Mouse (Mus musculus) hindbrain, embryonic 15.5 days (tissue): ENCODE measurements at regions not wholly inside any gene's neighbourhood (a gene's known extent, or its start where the extent isn't known, plus 50 kb on each side); places are given as distances from the start of the nearest gene placed in this dataset.

ENCODE experiments used
- ATAC-seq: fragments of 200-750 bp; cut with Nextera tagmentation; 2 replicates; pipeline ENCODE4 v1.8.0; 2017; ENCODE audit warnings: low read depth, moderate number of reproducible peaks, moderate TSS enrichment; ENCODE audit not compliant: low FRiP score
- H3K27ac ChIP-seq: fragments of 300-500 bp; sonication (generic); replicated peaks from 2 replicates; pipeline ENCODE4 v1.5.1; 2015; ENCODE audit warnings: mild to moderate bottlenecking, inconsistent platforms
- H3K27me3 ChIP-seq: fragments of 300-500 bp; sonication (generic); 2 replicates; pipeline ENCODE4 v1.6.1; 2015; ENCODE audit warnings: control low read depth, inconsistent platforms
- H3K36me3 ChIP-seq: fragments of 300-500 bp; sonication (generic); 2 replicates; pipeline ENCODE4 v1.6.1; 2015; ENCODE audit warnings: control low read depth, inconsistent platforms
- H3K4me1 ChIP-seq: fragments of 300-500 bp; sonication (generic); replicated peaks from 2 replicates; pipeline ENCODE4 v1.6.1; 2015; ENCODE audit warnings: control low read depth, inconsistent platforms
- H3K4me2 ChIP-seq: fragments of 300-500 bp; sonication (generic); 2 replicates; pipeline ENCODE4 v1.6.1; 2015; ENCODE audit warnings: moderate library complexity, mild to moderate bottlenecking, inconsistent platforms
- H3K4me3 ChIP-seq: fragments of 300-500 bp; sonication (generic); 2 replicates; pipeline ENCODE4 v1.5.1; 2015; ENCODE audit warnings: mild to moderate bottlenecking, inconsistent platforms
- H3K9ac ChIP-seq: fragments of 300-500 bp; sonication (generic); 2 replicates; pipeline ENCODE4 v1.6.1; 2015; ENCODE audit warnings: inconsistent platforms
- H3K9me3 ChIP-seq: fragments of 300-500 bp; sonication (generic); 2 replicates; pipeline ENCODE4 v1.6.1; 2016; ENCODE audit warnings: control low read depth, inconsistent platforms
- WGBS: fragments of 180-500 bp; shearing (Covaris S2); methylation state at CpG from one replicate; pipeline ENCODE4 v1.1.7; 2015; 5-methylcytosine and 5-hydroxymethylcytosine counted together

DNA sequence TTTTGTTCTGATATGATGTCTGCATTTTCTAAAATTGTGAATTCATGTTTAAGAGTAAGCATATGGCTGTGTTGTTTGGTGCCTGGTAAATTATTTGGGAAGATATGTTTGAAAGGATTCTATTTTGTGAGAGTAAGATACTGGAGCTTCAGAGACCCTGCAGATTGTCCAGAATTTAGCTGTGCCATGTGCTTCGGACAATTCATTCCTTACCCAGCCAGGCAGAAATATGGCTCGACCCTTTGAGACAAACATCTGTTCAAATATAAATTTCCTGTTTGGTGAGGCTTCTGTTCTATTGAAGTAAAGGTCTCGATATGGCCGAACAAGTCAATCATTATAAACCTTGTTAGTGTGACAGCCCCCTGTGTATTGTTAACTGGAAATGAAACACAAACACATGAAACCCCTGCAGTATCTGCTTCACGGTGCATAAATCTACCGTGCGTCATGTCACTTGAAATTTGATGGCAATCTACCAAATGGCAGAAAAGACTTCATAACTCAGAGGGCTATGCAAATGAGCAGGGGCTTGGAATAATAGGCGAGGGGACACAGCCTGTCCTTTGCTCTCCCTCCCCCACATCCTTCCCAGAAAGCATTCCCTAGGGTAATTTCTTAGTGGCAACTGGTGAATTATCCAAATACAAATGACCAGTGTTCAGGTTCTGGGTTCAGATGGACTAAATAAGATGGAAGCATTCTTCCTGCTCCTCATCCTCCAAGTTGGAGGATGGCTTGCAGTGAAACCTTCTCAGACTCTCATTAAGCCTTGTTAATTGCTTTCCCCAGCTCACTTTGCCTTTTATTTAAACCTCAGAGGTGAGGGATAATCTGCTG is 61.8 kb downstream of the Adcyap1 start:
- 6% methylated on average over 8 of the region's 8 CpGs for WGBS
- Histone ChIP-seq H3K4me3 (no peak overlapping the region), H3K9ac (no peak overlapping the region), H3K4me1 (peaks cover 9% of the 10 kb centered on the region), H3K9me3 (no peaks in the 10 kb centered on the region), H3K36me3 (no peaks in the 10 kb centered on the region), H3K4me2 (peak overlapping the region; percentile 2; the same call in 1 of the 2 replicates), H3K27ac (no peak overlapping the region; the same call in 1 of the 2 replicates), H3K27me3 (no peaks in the 10 kb centered on the region)
- peak; percentile 72 for ATAC-seq

GRCm38 (mm10) chr17:93261206-93261504 is 62.3 kb downstream of the Adcyap1 start:
- Histone ChIP-seq H3K9me3 (no peaks in the 10 kb centered on the region), H3K4me2 (no peak overlapping the region), H3K27ac (no peak overlapping the region), H3K4me1 (peaks cover 9% of the 10 kb centered on the region), H3K9ac (no peak overlapping the region), H3K27me3 (no peaks in the 10 kb centered on the region), H3K4me3 (no peak overlapping the region), H3K36me3 (no peaks in the 10 kb centered on the region)
- peak; percentile 30; the same call in 1 of the 2 replicates for ATAC-seq
- WGBS, result 78% methylated on average over 1 of the region's 1 CpGs

DNA sequence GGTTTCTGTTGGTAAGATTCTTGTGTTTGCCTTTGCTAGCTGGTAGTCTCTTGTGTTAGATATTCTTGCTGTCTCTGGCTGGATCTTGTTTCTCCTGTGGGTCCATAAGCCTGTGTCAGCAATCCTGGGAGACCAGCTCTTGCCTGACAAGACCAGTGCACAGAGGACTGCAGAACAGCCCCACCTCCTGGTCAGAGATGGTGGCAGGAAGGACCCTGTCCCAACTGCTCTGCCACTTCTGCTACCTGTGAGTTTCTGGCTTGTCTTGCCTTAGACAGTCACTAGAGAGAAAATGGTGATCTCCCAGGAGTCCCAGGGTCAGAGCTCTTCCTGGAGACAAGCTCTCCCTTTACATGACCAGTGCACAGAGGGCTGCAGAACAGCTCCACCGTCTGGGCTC is 107.3 kb downstream of the Adcyap1 start:
- H3K4me3 ChIP-seq, result no peak overlapping the region
- no peaks in the 10 kb centered on the region for H3K36me3 ChIP-seq
- no peak overlapping the region for H3K4me2 ChIP-seq
- H3K27ac ChIP-seq, result no peak overlapping the region
- no peaks in the 10 kb centered on the region for H3K9me3 ChIP-seq
- 12% methylated on average over 1 of the region's 1 CpGs for WGBS
- ATAC-seq, result no peak
- H3K9ac ChIP-seq, result no peak overlapping the region
- 0 out of 2 replicates have a peak, but pooled peaks cover 3% of the 10 kb centered on the region for H3K27me3 ChIP-seq
- no peaks in the 10 kb centered on the region for H3K4me1 ChIP-seq

- Histone ChIP-seq H3K9me3 (no peaks in the 10 kb centered on the region), H3K27ac (no peak overlapping the region), H3K36me3 (no peaks in the 10 kb centered on the region), H3K4me3 (no peak overlapping the region), H3K9ac (no peak overlapping the region), H3K27me3 (0 out of 2 replicates have a peak, but pooled peaks cover 3% of the 10 kb centered on the region), H3K4me1 (peaks cover 6% of the 10 kb centered on the region), H3K4me2 (no peak overlapping the region)
- WGBS, result 21% methylated on average over 4 of the region's 4 CpGs
- no peak for ATAC-seq
These were observed 113.3 kb downstream of the Adcyap1 start for GRCm38 (mm10) chr17:93312139-93312538.

DNA sequence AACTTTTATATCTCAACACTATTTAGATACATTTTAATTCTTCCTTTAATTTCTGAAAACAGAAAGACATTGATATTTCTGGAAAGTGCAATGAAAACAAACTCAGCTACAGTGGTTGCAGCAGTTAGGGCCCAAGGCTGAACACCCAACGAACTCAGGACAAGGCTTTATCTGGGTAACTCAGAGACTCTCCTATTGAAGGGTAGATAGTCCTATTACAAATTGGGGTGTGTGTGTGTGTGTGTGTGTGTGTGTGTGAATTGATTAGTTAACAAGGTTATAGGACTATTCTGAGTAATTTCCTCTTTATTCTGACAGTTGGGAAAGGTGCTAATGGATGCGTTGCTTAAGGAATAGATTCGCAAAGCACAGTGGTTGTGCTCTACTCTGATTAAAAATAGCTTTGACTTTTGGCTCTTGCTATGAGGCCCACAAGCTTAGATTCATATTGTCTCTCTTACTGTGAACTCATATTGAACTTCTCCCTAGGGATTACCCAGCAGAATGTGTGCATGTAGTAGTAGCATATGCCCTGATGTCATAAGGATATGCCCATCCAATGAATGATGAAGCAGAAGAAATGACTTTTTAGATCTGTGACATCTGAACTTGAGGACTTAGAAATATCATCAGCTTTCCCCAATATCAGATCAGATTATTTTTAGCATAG is 114.0 kb downstream of the Adcyap1 start:
- H3K4me3 ChIP-seq, result no peak overlapping the region
- H3K9ac ChIP-seq, result no peak overlapping the region
- no peak overlapping the region for H3K4me2 ChIP-seq
- H3K36me3 ChIP-seq, result no peaks in the 10 kb centered on the region
- H3K27ac ChIP-seq, result no peak overlapping the region
- H3K4me1 ChIP-seq, result peaks cover 6% of the 10 kb centered on the region
- ATAC-seq, result peak; percentile 68; the same call in 1 of the 2 replicates
- H3K27me3 ChIP-seq, result 0 out of 2 replicates have a peak, but pooled peaks cover 3% of the 10 kb centered on the region
- WGBS, result 33% methylated on average over 3 of the region's 3 CpGs
- no peaks in the 10 kb centered on the region for H3K9me3 ChIP-seq

DNA sequence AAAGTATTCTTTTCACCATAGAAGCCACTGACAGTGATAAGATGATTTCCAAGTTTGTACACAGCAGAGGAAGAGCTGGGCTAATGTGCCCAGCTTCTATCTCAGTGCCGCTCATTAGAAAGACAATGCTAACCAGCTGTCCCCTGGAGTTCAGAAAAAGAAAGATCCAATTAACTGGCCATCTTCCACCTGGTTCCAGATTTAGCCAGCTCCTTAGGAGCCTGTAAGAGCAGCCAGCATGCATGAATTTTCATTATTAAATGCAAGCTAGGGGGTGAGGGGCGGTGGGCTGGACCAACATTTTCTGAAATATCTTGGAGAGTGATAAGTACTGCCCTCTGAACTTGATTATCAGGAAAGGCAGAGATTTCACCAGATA is 114.5 kb downstream of the Adcyap1 start:
- Histone ChIP-seq H3K27ac (no peak overlapping the region), H3K9me3 (no peaks in the 10 kb centered on the region), H3K4me3 (no peak overlapping the region), H3K4me2 (no peak overlapping the region), H3K36me3 (no peaks in the 10 kb centered on the region), H3K4me1 (peaks cover 6% of the 10 kb centered on the region), H3K27me3 (0 out of 2 replicates have a peak, but pooled peaks cover 3% of the 10 kb centered on the region), H3K9ac (no peak overlapping the region)
- ATAC-seq, result peak; percentile 87
- 16% methylated on average over 2 of the region's 2 CpGs for WGBS

DNA sequence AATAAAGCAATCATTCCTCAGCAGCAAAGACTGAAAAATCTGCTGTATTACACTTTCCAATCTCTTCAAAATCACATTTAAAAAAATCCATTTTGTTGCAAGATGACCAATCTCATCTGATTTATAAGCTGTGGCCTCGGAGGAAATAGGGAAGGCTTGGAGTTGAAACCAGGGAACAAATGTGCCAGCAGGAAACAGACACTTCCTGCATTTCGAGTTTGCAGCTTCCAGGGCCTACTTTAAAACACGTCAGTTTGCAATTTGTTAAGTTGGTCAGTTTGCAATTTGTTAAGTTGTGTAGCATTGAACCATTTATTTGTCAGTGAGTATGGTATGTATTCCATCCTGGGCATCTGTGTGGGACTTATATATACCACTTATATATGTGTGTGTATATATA is 115.3 kb downstream of the Adcyap1 start:
- Histone ChIP-seq H3K9ac (no peak overlapping the region), H3K4me3 (no peak overlapping the region), H3K9me3 (no peaks in the 10 kb centered on the region; the same call in 1 of the 2 replicates), H3K36me3 (no peaks in the 10 kb centered on the region), H3K4me1 (peaks cover 6% of the 10 kb centered on the region), H3K4me2 (no peak overlapping the region), H3K27ac (no peak overlapping the region), H3K27me3 (0 out of 2 replicates have a peak, but pooled peaks cover 3% of the 10 kb centered on the region)
- no peak for ATAC-seq
- 47% methylated on average over 3 of the region's 3 CpGs for WGBS

DNA sequence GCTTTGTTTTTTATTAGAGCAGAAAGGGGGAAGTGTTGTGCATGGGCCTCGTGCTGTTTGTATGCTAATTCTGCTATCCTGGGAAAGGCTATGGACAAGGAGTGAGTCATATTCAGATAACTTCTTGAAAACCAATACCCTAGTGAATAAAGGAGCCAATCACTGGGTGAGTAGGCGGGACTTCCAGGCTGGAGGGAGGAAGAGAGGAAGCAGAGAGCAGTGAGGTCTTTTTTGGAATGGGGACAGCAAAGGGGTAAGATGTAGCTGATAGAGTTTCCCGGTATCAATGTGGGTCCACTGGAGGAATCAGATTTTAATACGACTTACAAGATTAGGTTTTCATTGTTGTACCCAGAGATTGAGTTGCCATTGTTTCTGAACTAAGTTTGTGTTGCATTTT is 122.7 kb downstream of the Adcyap1 start:
- no peaks in the 10 kb centered on the region for H3K27me3 ChIP-seq
- 81% methylated on average over 4 of the region's 4 CpGs for WGBS
- H3K4me3 ChIP-seq, result no peak overlapping the region
- H3K4me1 ChIP-seq, result no peaks in the 10 kb centered on the region
- H3K4me2 ChIP-seq, result no peak overlapping the region
- ATAC-seq, result no peak
- H3K27ac ChIP-seq, result no peak overlapping the region
- no peaks in the 10 kb centered on the region; the same call in 1 of the 2 replicates for H3K9me3 ChIP-seq
- H3K9ac ChIP-seq, result no peak overlapping the region
- no peaks in the 10 kb centered on the region for H3K36me3 ChIP-seq

DNA sequence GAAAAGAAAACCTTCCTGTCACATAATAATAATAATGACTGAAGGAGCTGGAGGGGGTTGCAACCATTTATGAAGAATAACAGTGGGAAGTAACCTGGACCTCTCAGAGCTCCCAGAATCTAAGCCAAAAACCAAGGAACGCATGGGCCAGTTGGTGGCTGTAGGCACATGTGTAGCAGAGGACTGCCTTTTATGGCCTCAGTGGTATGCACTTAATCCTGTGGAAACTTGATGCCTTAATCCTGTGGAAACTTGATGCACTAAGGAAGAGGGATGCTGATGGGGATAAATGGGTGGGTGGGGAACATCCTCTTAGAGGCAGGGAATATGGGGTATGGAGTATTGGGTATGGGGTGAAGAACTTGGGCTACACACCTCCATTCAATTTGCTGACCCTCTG is 138.8 kb downstream of the Adcyap1 start:
- Histone ChIP-seq H3K9ac (no peak overlapping the region), H3K4me3 (no peak overlapping the region), H3K4me1 (no peaks in the 10 kb centered on the region), H3K27me3 (no peaks in the 10 kb centered on the region), H3K27ac (no peak overlapping the region), H3K36me3 (no peaks in the 10 kb centered on the region), H3K4me2 (no peak overlapping the region), H3K9me3 (no peaks in the 10 kb centered on the region)
- 90% methylated on average over 1 of the region's 1 CpGs for WGBS
- no peak for ATAC-seq

GRCm38 (mm10) chr17:93355238-93355637 is 156.4 kb downstream of the Adcyap1 start:
- no peak overlapping the region for H3K4me3 ChIP-seq
- H3K9ac ChIP-seq, result no peak overlapping the region
- no peak overlapping the region for H3K4me2 ChIP-seq
- no peak overlapping the region for H3K27ac ChIP-seq
- no peak for ATAC-seq
- no peaks in the 10 kb centered on the region for H3K9me3 ChIP-seq
- H3K4me1 ChIP-seq, result no peaks in the 10 kb centered on the region
- H3K36me3 ChIP-seq, result no peaks in the 10 kb centered on the region
- no peaks in the 10 kb centered on the region for H3K27me3 ChIP-seq

GRCm38 (mm10) chr17:93362926-93363325 is 164.1 kb downstream of the Adcyap1 start:
- Histone ChIP-seq H3K36me3 (no peaks in the 10 kb centered on the region), H3K27ac (no peak overlapping the region), H3K4me2 (no peak overlapping the region), H3K9me3 (no peaks in the 10 kb centered on the region), H3K4me1 (no peaks in the 10 kb centered on the region), H3K27me3 (no peaks in the 10 kb centered on the region), H3K9ac (no peak overlapping the region), H3K4me3 (no peak overlapping the region)
- ATAC-seq, result no peak

DNA sequence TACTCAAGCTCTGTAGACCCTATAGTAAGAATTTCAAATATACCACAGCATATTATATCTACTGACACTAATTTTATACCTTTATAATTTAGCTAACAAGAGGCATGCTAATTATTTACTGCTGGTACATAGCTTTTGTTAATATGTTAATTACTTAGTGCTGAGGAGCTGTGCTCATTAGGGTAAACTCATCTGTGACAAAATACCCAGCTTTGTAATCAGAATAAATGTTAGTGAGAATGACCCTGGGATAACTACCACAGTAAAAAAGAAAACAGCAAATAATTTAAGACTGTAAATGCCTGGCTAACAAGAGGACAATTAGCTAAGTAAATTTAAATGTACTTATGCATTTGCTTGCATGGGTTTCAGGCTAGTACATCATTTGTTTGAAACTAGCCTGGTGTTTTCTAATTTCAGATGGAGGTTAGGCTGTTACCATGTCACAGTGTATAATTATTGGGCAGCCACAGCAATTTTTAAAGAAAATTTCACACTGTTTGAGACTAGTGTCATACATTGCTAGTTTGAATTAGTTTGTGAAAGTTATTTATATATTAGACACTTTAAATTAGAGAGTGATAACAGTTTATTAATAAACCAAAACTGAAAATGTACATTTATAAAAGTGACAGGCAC is 178.8 kb downstream of the Adcyap1 start:
- no peak overlapping the region for H3K4me3 ChIP-seq
- no peaks in the 10 kb centered on the region for H3K9me3 ChIP-seq
- no peak overlapping the region for H3K9ac ChIP-seq
- no peak for ATAC-seq
- H3K27me3 ChIP-seq, result no peaks in the 10 kb centered on the region
- H3K4me2 ChIP-seq, result no peak overlapping the region
- H3K27ac ChIP-seq, result no peak overlapping the region
- H3K4me1 ChIP-seq, result no peaks in the 10 kb centered on the region
- no peaks in the 10 kb centered on the region for H3K36me3 ChIP-seq
